Mouse (Mus musculus): ENCODE data around the gene Alox5. TPM values are rescaled to one million over a fixed set of nuclear protein-coding genes. Genes with fewer than 3 reads are reported as not detected.

Gene Alox5
- polyA plus RNA-seq, 1 experiment from 2014 or later, result 2.7 TPM

DNA sequence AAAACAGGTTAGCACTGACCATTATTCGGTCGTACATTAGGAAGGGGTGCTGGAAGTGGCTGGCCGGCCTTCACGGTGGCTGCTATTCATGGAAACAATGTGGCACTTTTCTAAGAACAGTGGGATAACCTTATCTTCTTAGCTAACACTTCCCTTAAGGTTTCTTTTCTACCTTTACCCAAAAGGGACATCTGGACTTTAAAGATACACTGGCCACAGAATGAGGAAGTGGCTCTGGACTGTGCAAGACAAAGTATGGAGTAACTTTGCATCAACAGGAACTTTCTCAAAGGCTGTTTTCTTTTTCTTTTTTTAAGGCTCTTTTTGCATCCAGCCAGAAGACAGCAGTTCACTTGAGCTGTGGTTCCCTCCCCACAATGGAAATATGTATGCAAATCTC, 2.2 kb downstream of the Alox5 start:
- Histone ChIP-seq H3K4me3 (ENCODE audit: low read length) (no peak overlapping the region), H3K36me3 (ENCODE audit: control insufficient read depth, insufficient read depth) (no peaks in the 10 kb centered on the region), H3K9me3 (replicated peaks; ENCODE audit: control insufficient read depth, low read length) (no peaks in the 10 kb centered on the region), H3K4me1 (ENCODE audit: control insufficient read depth, insufficient read depth, low read length) (peaks cover 7% of the 10 kb centered on the region), H3K27ac (ENCODE audit: low read length) (no peak overlapping the region), H3K9ac (ENCODE audit: low read length) (no peak overlapping the region), H3K4me2 (ENCODE audit: low read depth, low read length) (no peak overlapping the region), H3K27me3 (ENCODE audit: control insufficient read depth, insufficient read depth, low read length) (peaks cover 21% of the 10 kb centered on the region)
- ATAC-seq (replicated peaks; ENCODE audit: extremely low read depth, insufficient read depth, low FRiP score), result no peak
- 48% methylated on average over 4 of the region's 4 CpGs for WGBS

DNA sequence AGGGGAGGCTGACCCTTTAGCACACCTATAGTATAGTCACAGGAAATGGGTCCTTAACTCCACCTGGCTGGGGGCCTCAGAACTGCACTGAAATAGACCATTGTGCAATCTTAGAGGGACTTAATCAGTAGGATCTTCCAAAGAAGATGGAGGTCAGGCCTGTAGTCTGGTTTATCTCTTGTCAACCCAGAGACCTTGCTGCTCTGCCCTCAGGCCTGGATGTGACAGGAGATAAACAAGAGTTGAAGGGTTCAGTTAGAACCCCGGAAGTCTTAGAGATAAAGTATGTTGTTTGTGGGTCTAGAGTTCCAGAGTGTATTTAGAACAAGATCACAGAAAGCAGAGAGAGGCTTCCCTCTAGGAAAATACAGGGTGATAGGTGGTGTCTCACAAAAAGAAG, 4.5 kb downstream of the Alox5 start:
- H3K27me3 ChIP-seq (ENCODE audit: control insufficient read depth, insufficient read depth, low read length), result peaks cover 18% of the 10 kb centered on the region
- H3K4me1 ChIP-seq (ENCODE audit: control insufficient read depth, insufficient read depth, low read length), result peaks cover 7% of the 10 kb centered on the region
- no peak overlapping the region for H3K27ac ChIP-seq (ENCODE audit: low read length)
- ATAC-seq (replicated peaks; ENCODE audit: extremely low read depth, insufficient read depth, low FRiP score), result no peak
- H3K4me3 ChIP-seq (ENCODE audit: low read length), result no peak overlapping the region
- H3K36me3 ChIP-seq (ENCODE audit: control insufficient read depth, insufficient read depth), result no peaks in the 10 kb centered on the region
- no peak overlapping the region for H3K4me2 ChIP-seq (ENCODE audit: low read depth, low read length)
- 29% methylated on average over 1 of the region's 1 CpGs for WGBS
- no peaks in the 10 kb centered on the region for H3K9me3 ChIP-seq (replicated peaks; ENCODE audit: control insufficient read depth, low read length)
- no peak overlapping the region for H3K9ac ChIP-seq (ENCODE audit: low read length)

DNA sequence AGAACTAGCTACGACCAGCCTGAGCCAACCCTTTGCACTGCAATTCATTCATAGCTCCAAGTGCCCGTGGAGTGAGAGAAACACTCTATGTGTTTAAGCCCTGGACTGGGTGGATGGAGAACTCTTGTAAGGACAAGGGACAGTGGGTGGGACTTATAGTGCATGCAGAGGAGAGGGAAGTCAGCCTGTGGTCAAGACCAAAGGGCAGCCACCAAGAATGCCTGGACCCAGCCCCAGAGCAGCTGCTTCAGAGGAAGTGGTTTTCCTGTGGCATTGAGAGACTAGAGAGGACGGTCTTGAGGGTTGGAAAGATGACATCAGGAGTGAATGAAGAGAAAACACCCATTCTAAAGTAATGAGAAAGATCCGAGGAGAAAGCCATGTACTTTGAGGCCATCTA, 5.2 kb downstream of the Alox5 start:
- H3K9ac ChIP-seq (ENCODE audit: low read length), result no peak overlapping the region
- H3K4me1 ChIP-seq (ENCODE audit: control insufficient read depth, insufficient read depth, low read length), result peaks cover 4% of the 10 kb centered on the region
- no peak overlapping the region for H3K27ac ChIP-seq (ENCODE audit: low read length)
- peaks cover 12% of the 10 kb centered on the region for H3K27me3 ChIP-seq (ENCODE audit: control insufficient read depth, insufficient read depth, low read length)
- no peaks in the 10 kb centered on the region for H3K9me3 ChIP-seq (replicated peaks; ENCODE audit: control insufficient read depth, low read length)
- no peak for ATAC-seq (replicated peaks; ENCODE audit: extremely low read depth, insufficient read depth, low FRiP score)
- 69% methylated on average over 4 of the region's 4 CpGs for WGBS
- H3K36me3 ChIP-seq (ENCODE audit: control insufficient read depth, insufficient read depth), result no peaks in the 10 kb centered on the region
- H3K4me2 ChIP-seq (ENCODE audit: low read depth, low read length), result no peak overlapping the region
- H3K4me3 ChIP-seq (ENCODE audit: low read length), result no peak overlapping the region

DNA sequence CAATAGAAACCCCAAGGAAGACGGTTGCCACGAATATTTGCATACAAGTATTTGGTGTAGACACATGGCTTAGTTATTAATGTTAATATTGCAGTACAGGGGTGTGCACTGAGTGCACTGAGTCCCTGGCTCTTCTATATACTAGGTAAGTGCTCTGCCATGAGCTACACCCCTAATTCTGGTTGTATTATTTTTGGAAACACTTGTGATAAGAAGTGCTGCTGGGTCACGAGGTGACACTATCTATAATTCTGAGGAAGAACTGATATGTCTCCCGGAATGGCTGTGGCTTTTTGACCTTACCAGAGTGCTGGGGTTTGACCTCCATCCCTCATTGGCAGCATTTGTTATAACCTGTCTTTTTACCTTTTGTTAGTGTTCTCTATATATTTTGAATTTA, 20.1 kb downstream of the Alox5 start:
- no peak overlapping the region for H3K9ac ChIP-seq (ENCODE audit: low read length)
- ATAC-seq (replicated peaks; ENCODE audit: extremely low read depth, insufficient read depth, low FRiP score), result peak; percentile 94
- H3K36me3 ChIP-seq (ENCODE audit: control insufficient read depth, insufficient read depth), result no peaks in the 10 kb centered on the region
- no peak overlapping the region for H3K4me3 ChIP-seq (ENCODE audit: low read length)
- WGBS, result 28% methylated on average over 4 of the region's 4 CpGs
- H3K4me1 ChIP-seq (ENCODE audit: control insufficient read depth, insufficient read depth, low read length), result peaks cover 12% of the 10 kb centered on the region
- H3K4me2 ChIP-seq (ENCODE audit: low read depth, low read length), result peak overlapping the region; percentile 45
- no peaks in the 10 kb centered on the region for H3K27me3 ChIP-seq (ENCODE audit: control insufficient read depth, insufficient read depth, low read length)
- H3K27ac ChIP-seq (ENCODE audit: low read length), result peak overlapping the region; percentile 86
- H3K9me3 ChIP-seq (replicated peaks; ENCODE audit: control insufficient read depth, low read length), result peaks cover 10% of the 10 kb centered on the region

DNA sequence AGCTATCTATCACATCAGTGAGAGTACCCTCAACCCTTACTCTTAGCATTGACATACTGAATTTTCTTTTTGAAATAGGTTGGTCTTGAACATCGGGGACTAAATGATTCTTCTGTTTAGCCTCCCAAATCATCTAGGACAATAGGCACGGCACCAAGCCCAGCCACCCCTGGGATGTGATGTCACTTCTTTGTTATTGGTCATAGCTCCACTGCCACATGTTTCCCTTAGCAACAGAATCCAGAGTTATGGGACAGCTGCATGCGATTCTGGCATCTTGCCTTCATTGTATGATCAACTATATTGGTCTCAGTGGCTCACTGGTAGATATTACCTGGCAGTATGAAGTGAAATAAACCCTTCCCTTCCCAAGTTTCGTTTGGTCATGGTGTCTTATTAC, 20.5 kb downstream of the Alox5 start:
- Histone ChIP-seq H3K27me3 (ENCODE audit: control insufficient read depth, insufficient read depth, low read length) (no peaks in the 10 kb centered on the region), H3K4me3 (ENCODE audit: low read length) (no peak overlapping the region), H3K9me3 (replicated peaks; ENCODE audit: control insufficient read depth, low read length) (peaks cover 10% of the 10 kb centered on the region), H3K4me2 (ENCODE audit: low read depth, low read length) (peak overlapping the region; percentile 45), H3K27ac (ENCODE audit: low read length) (peak overlapping the region; percentile 86), H3K4me1 (ENCODE audit: control insufficient read depth, insufficient read depth, low read length) (peaks cover 12% of the 10 kb centered on the region), H3K9ac (ENCODE audit: low read length) (no peak overlapping the region), H3K36me3 (ENCODE audit: control insufficient read depth, insufficient read depth) (no peaks in the 10 kb centered on the region)
- WGBS, result 54% methylated on average over 4 of the region's 4 CpGs
- ATAC-seq (replicated peaks; ENCODE audit: extremely low read depth, insufficient read depth, low FRiP score), result peak; percentile 23; the same call in 1 of the 2 replicates

DNA sequence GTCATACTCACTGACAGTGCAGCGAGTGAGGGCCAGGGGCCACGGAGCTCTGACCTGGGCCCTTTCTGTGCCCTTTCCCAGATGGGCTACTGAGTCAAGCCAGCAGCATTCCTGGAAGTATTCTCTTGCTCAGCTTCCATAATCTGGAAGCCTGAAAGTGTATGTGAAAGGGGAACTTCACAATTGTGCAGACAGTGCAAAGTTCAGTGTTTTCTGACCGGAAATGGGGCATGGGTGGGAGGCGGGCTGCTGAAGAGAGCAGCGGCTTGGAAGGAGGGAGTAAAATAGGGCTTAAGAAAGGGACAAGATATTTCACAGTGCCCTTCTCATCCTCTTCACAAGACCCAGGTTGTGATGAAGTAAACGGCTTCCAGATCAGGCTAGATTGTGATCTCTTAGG, 21.4 kb downstream of the Alox5 start:
- 86% methylated on average over 6 of the region's 6 CpGs for WGBS
- Histone ChIP-seq H3K27me3 (ENCODE audit: control insufficient read depth, insufficient read depth, low read length) (no peaks in the 10 kb centered on the region), H3K9me3 (replicated peaks; ENCODE audit: control insufficient read depth, low read length) (peaks cover 10% of the 10 kb centered on the region), H3K27ac (ENCODE audit: low read length) (no peak overlapping the region), H3K4me2 (ENCODE audit: low read depth, low read length) (no peak overlapping the region), H3K9ac (ENCODE audit: low read length) (no peak overlapping the region), H3K4me1 (ENCODE audit: control insufficient read depth, insufficient read depth, low read length) (peaks cover 12% of the 10 kb centered on the region), H3K36me3 (ENCODE audit: control insufficient read depth, insufficient read depth) (no peaks in the 10 kb centered on the region), H3K4me3 (ENCODE audit: low read length) (no peak overlapping the region)
- no peak for ATAC-seq (replicated peaks; ENCODE audit: extremely low read depth, insufficient read depth, low FRiP score)

DNA sequence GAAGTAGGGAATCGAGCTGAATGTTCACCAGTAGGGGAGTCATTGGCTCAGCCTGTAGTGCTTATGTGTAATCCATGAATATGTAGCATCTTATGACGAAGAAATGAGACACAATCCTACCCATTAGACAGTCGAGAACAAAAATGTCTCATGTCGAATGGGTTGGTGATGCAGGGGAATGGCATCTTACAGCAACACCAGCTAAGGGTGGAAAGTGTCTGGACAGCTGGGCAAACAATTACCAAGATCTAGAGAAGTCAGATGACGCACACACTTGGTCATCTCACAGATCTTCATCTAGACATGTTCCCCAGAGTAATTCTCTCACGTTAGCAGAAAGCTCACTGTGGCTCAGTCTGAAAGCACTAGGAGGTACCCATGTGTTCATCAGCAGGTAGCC, 22.1 kb downstream of the Alox5 start:
- H3K9ac ChIP-seq (ENCODE audit: low read length), result no peak overlapping the region
- no peak for ATAC-seq (replicated peaks; ENCODE audit: extremely low read depth, insufficient read depth, low FRiP score)
- WGBS, result 77% methylated on average over 6 of the region's 6 CpGs
- H3K4me3 ChIP-seq (ENCODE audit: low read length), result no peak overlapping the region
- H3K4me1 ChIP-seq (ENCODE audit: control insufficient read depth, insufficient read depth, low read length), result peaks cover 12% of the 10 kb centered on the region
- peaks cover 10% of the 10 kb centered on the region for H3K9me3 ChIP-seq (replicated peaks; ENCODE audit: control insufficient read depth, low read length)
- no peaks in the 10 kb centered on the region for H3K27me3 ChIP-seq (ENCODE audit: control insufficient read depth, insufficient read depth, low read length)
- no peak overlapping the region for H3K27ac ChIP-seq (ENCODE audit: low read length)
- no peak overlapping the region for H3K4me2 ChIP-seq (ENCODE audit: low read depth, low read length)
- no peaks in the 10 kb centered on the region for H3K36me3 ChIP-seq (ENCODE audit: control insufficient read depth, insufficient read depth)

DNA sequence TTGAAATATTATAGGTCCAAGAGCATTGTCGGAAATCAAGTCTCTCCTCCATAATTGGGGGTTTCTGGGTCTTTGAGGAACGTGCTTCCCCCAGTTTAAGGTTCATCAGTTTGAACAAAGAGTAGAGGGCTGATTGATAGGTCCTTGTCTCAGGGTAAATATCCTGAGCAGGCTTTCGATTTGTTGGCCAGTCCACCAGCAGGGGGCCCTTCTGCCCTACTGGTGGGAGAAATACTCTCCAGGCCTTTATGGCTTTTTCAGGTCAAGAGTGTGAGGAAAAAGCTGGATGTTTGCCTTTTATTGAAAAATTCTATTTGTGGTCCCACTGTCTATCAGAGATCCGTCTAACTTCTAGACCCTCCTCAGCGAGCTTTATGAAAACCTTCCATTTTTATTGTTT, 32.7 kb downstream of the Alox5 start:
- Histone ChIP-seq H3K27ac (ENCODE audit: low read length) (no peak overlapping the region), H3K27me3 (ENCODE audit: control insufficient read depth, insufficient read depth, low read length) (no peaks in the 10 kb centered on the region), H3K9me3 (replicated peaks; ENCODE audit: control insufficient read depth, low read length) (peaks cover 9% of the 10 kb centered on the region), H3K9ac (ENCODE audit: low read length) (no peak overlapping the region), H3K4me2 (ENCODE audit: low read depth, low read length) (no peak overlapping the region), H3K4me3 (ENCODE audit: low read length) (no peak overlapping the region), H3K4me1 (ENCODE audit: control insufficient read depth, insufficient read depth, low read length) (no peaks in the 10 kb centered on the region), H3K36me3 (ENCODE audit: control insufficient read depth, insufficient read depth) (no peaks in the 10 kb centered on the region)
- ATAC-seq (replicated peaks; ENCODE audit: extremely low read depth, insufficient read depth, low FRiP score), result no peak
- 49% methylated on average over 5 of the region's 5 CpGs for WGBS

DNA sequence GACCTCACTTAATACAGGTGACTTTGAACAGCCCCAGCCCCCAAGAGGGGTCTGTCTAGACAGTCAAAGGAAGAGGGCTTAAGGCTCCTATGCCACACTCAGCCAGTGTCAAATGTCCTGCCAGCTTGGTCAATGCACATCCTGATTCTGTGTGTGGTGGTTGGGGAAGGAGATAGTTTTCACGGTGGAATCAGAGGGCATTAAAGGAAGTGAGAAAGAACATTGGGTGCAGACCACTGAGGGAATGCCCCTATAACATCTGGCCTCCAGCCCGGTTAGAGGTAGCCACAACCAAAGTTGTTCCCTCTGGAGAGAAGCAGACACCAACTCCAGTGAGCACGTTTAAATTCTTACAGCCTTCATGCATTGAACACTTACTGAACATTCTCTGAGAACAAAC, 33.4 kb downstream of the Alox5 start:
- H3K4me1 ChIP-seq (ENCODE audit: control insufficient read depth, insufficient read depth, low read length), result no peaks in the 10 kb centered on the region
- no peaks in the 10 kb centered on the region for H3K36me3 ChIP-seq (ENCODE audit: control insufficient read depth, insufficient read depth)
- H3K9ac ChIP-seq (ENCODE audit: low read length), result no peak overlapping the region
- ATAC-seq (replicated peaks; ENCODE audit: extremely low read depth, insufficient read depth, low FRiP score), result no peak
- 70% methylated on average over 3 of the region's 3 CpGs for WGBS
- H3K9me3 ChIP-seq (replicated peaks; ENCODE audit: control insufficient read depth, low read length), result peaks cover 9% of the 10 kb centered on the region
- no peak overlapping the region for H3K4me2 ChIP-seq (ENCODE audit: low read depth, low read length)
- no peak overlapping the region for H3K4me3 ChIP-seq (ENCODE audit: low read length)
- no peaks in the 10 kb centered on the region for H3K27me3 ChIP-seq (ENCODE audit: control insufficient read depth, insufficient read depth, low read length)
- no peak overlapping the region for H3K27ac ChIP-seq (ENCODE audit: low read length)

DNA sequence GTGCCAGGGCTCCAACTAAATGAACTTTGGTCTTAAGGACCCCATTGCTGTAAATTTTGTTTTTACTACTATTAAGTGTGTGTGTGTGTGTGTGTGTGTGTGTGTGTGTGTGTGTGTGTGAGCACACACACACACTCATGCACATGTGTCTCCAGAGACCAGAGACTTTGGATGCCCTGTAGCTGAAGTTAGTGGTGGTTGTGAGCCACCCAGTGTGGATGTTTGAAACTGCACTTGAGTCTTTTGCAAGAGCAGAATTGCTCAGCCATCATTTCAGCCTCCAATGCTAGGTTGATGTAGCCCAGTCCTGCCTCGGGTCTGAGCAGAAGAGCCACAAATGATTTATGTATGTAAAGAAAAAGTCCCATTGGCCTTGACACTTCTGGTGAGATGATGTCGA, 37.3 kb downstream of the Alox5 start:
- Histone ChIP-seq H3K4me2 (ENCODE audit: low read depth, low read length) (no peak overlapping the region), H3K27ac (ENCODE audit: low read length) (no peak overlapping the region), H3K4me3 (ENCODE audit: low read length) (no peak overlapping the region), H3K4me1 (ENCODE audit: control insufficient read depth, insufficient read depth, low read length) (no peaks in the 10 kb centered on the region), H3K27me3 (ENCODE audit: control insufficient read depth, insufficient read depth, low read length) (no peaks in the 10 kb centered on the region), H3K9me3 (replicated peaks; ENCODE audit: control insufficient read depth, low read length) (no peaks in the 10 kb centered on the region), H3K9ac (ENCODE audit: low read length) (no peak overlapping the region), H3K36me3 (ENCODE audit: control insufficient read depth, insufficient read depth) (no peaks in the 10 kb centered on the region)
- WGBS, result 48% methylated on average over 2 of the region's 2 CpGs
- no peak for ATAC-seq (replicated peaks; ENCODE audit: extremely low read depth, insufficient read depth, low FRiP score)
